Mouse (Mus musculus) forebrain, embryonic 10.5 days (tissue): ENCODE data around the gene Skap1. TPM values are rescaled to one million over a fixed set of nuclear protein-coding genes. Genes with fewer than 3 reads are reported as not detected.

Experiments used
- DNase-seq: peaks from one replicate; pipeline ENCODE4 v3.0.0-alpha.2; 2017; ENCODE audit warnings: low spot score; ENCODE audit errors: extremely low spot score
- H3K27ac ChIP-seq: fragments of 300-500 bp; sonication (generic); 2 replicates; pipeline ENCODE4 v1.5.1; 2016; ENCODE audit warnings: mild to moderate bottlenecking
- H3K27me3 ChIP-seq: fragments of 300-500 bp; sonication (generic); 2 replicates; pipeline ENCODE4 v1.6.1; 2016; ENCODE audit warnings: mild to moderate bottlenecking; ENCODE audit not compliant: poor library complexity, severe bottlenecking
- H3K36me3 ChIP-seq: fragments of 300-500 bp; sonication (generic); replicated peaks from 2 replicates; pipeline ENCODE4 v1.6.1; 2016; ENCODE audit warnings: mild to moderate bottlenecking, moderate library complexity
- H3K4me1 ChIP-seq: fragments of 300-500 bp; sonication (generic); 2 replicates; pipeline ENCODE4 v1.6.1; 2016
- H3K4me3 ChIP-seq: fragments of 300-500 bp; sonication (generic); 2 replicates; pipeline ENCODE4 v1.5.1; 2016; ENCODE audit warnings: mild to moderate bottlenecking, moderate library complexity
- H3K9me3 ChIP-seq: fragments of 300-500 bp; sonication (generic); 2 replicates; pipeline ENCODE4 v1.6.1; 2016; ENCODE audit warnings: mild to moderate bottlenecking, moderate library complexity
- WGBS: fragments of 180-500 bp; shearing (Covaris S2); methylation state at CpG from one replicate; pipeline ENCODE4 v1.1.7; 2016; 5-methylcytosine and 5-hydroxymethylcytosine counted together
- polyA plus RNA-seq: library from polyadenylated mRNA; unstranded; fragments of >200 nt; fragmentation: Nextera tagmentation; extraction: Ambion mirVana; gene quantifications from 2 replicates; pipeline ENCODE4 v1.2.1, GENCODE M21; 2016

The Skap1 gene
- 1.7 and 2.2 TPM in 2 replicates for polyA plus RNA-seq

- no peaks in the 10 kb centered on the region for H3K36me3 ChIP-seq
- peaks cover 74% of the 10 kb centered on the region for H3K4me1 ChIP-seq
- H3K9me3 ChIP-seq, result no peaks in the 10 kb centered on the region
- H3K4me3 ChIP-seq, result peak within 1 kb of the TSS; percentile 54
- DNase-seq, result peak; percentile 20
- peaks cover 52% of the 10 kb centered on the region for H3K27me3 ChIP-seq
- 5% methylated on average over 42 of the region's 42 CpGs for WGBS
- H3K27ac ChIP-seq, result peak within 1 kb of the TSS; percentile 76
These were observed at the start of gene Skap1 for GRCm38 (mm10) chr11:96463986-96464715. Gene Skap1 (plus strand): TSS chr11:96464593.

- no peak for DNase-seq
- 59% methylated on average over 5 of the region's 5 CpGs for WGBS
- Histone ChIP-seq H3K27ac (no peak overlapping the region), H3K4me3 (no peak overlapping the region), H3K9me3 (0 out of 2 replicates have a peak, but pooled peaks cover 3% of the 10 kb centered on the region), H3K36me3 (no peaks in the 10 kb centered on the region), H3K4me1 (peaks cover 8% of the 10 kb centered on the region; the same call in 1 of the 2 replicates), H3K27me3 (peaks cover 11% of the 10 kb centered on the region)
These were observed 43.3 kb upstream of the Skap1 start for GRCm38 (mm10) chr11:96421074-96421473.

GRCm38 (mm10) chr11:96421517-96422265 is 42.7 kb upstream of the Skap1 start:
- 0 out of 2 replicates have a peak, but pooled peaks cover 3% of the 10 kb centered on the region for H3K9me3 ChIP-seq
- H3K27me3 ChIP-seq, result peaks cover 10% of the 10 kb centered on the region
- H3K4me3 ChIP-seq, result no peak overlapping the region
- no peak for DNase-seq
- no peaks in the 10 kb centered on the region for H3K36me3 ChIP-seq
- WGBS, result 65% methylated on average over 11 of the region's 11 CpGs
- H3K4me1 ChIP-seq, result peaks cover 8% of the 10 kb centered on the region; the same call in 1 of the 2 replicates
- H3K27ac ChIP-seq, result no peak overlapping the region

GRCm38 (mm10) chr11:96425193-96425592 is 39.2 kb upstream of the Skap1 start:
- peaks cover 2% of the 10 kb centered on the region; the same call in 1 of the 2 replicates for H3K27me3 ChIP-seq
- 79% methylated on average over 6 of the region's 6 CpGs for WGBS
- H3K4me1 ChIP-seq, result peaks cover 8% of the 10 kb centered on the region; the same call in 1 of the 2 replicates

GRCm38 (mm10) chr11:96426191-96426590 is 38.2 kb upstream of the Skap1 start:
- 87% methylated on average over 6 of the region's 6 CpGs for WGBS
- H3K27ac ChIP-seq, result no peak overlapping the region
- no peak overlapping the region for H3K4me3 ChIP-seq
- no peak for DNase-seq
- no peaks in the 10 kb centered on the region for H3K36me3 ChIP-seq
- H3K27me3 ChIP-seq, result peaks cover 4% of the 10 kb centered on the region; the same call in 1 of the 2 replicates
- H3K4me1 ChIP-seq, result peaks cover 8% of the 10 kb centered on the region; the same call in 1 of the 2 replicates
- 0 out of 2 replicates have a peak, but pooled peaks cover 3% of the 10 kb centered on the region for H3K9me3 ChIP-seq

More at GRCm38 (mm10) chr11:96425193-96425592, 39.2 kb upstream of the Skap1 start:
- Histone ChIP-seq H3K4me3 (no peak overlapping the region), H3K36me3 (no peaks in the 10 kb centered on the region), H3K27ac (no peak overlapping the region), H3K9me3 (0 out of 2 replicates have a peak, but pooled peaks cover 3% of the 10 kb centered on the region)
- no peak for DNase-seq

- H3K36me3 ChIP-seq, result no peaks in the 10 kb centered on the region
- H3K4me1 ChIP-seq, result peaks cover 3% of the 10 kb centered on the region; the same call in 1 of the 2 replicates
- H3K4me3 ChIP-seq, result no peak overlapping the region
- 0 out of 2 replicates have a peak, but pooled peaks cover 3% of the 10 kb centered on the region for H3K9me3 ChIP-seq
- 57% methylated on average over 2 of the region's 2 CpGs for WGBS
- peaks cover 4% of the 10 kb centered on the region; the same call in 1 of the 2 replicates for H3K27me3 ChIP-seq
- DNase-seq, result no peak
- H3K27ac ChIP-seq, result no peak overlapping the region
These were observed 37.6 kb upstream of the Skap1 start for GRCm38 (mm10) chr11:96426805-96427204.

- H3K36me3 ChIP-seq, result no peaks in the 10 kb centered on the region
- no peak overlapping the region for H3K4me3 ChIP-seq
- DNase-seq, result no peak
- 0 out of 2 replicates have a peak, but pooled peaks cover 3% of the 10 kb centered on the region for H3K9me3 ChIP-seq
- no peaks in the 10 kb centered on the region for H3K4me1 ChIP-seq
- 92% methylated on average over 2 of the region's 2 CpGs for WGBS
- peaks cover 4% of the 10 kb centered on the region; the same call in 1 of the 2 replicates for H3K27me3 ChIP-seq
- no peak overlapping the region for H3K27ac ChIP-seq
These were observed 35.3 kb upstream of the Skap1 start for GRCm38 (mm10) chr11:96429062-96429461.

- no peaks in the 10 kb centered on the region for H3K4me1 ChIP-seq
- DNase-seq, result no peak
- no peak overlapping the region for H3K4me3 ChIP-seq
- H3K9me3 ChIP-seq, result 0 out of 2 replicates have a peak, but pooled peaks cover 2% of the 10 kb centered on the region
- 81% methylated on average over 5 of the region's 5 CpGs for WGBS
- peaks cover 4% of the 10 kb centered on the region; the same call in 1 of the 2 replicates for H3K27me3 ChIP-seq
- no peak overlapping the region for H3K27ac ChIP-seq
- H3K36me3 ChIP-seq, result no peaks in the 10 kb centered on the region
These were observed 34.5 kb upstream of the Skap1 start for GRCm38 (mm10) chr11:96429891-96430290.

- Histone ChIP-seq H3K4me3 (no peak overlapping the region), H3K9me3 (no peaks in the 10 kb centered on the region), H3K27me3 (peaks cover 4% of the 10 kb centered on the region; the same call in 1 of the 2 replicates), H3K4me1 (no peaks in the 10 kb centered on the region), H3K27ac (no peak overlapping the region), H3K36me3 (no peaks in the 10 kb centered on the region)
- 84% methylated on average over 9 of the region's 9 CpGs for WGBS
- DNase-seq, result no peak
These were observed 32.5 kb upstream of the Skap1 start for GRCm38 (mm10) chr11:96431871-96432270.

GRCm38 (mm10) chr11:96434888-96435287 is 29.5 kb upstream of the Skap1 start:
- Histone ChIP-seq H3K36me3 (no peaks in the 10 kb centered on the region), H3K27ac (no peak overlapping the region), H3K27me3 (peaks cover 26% of the 10 kb centered on the region), H3K9me3 (no peaks in the 10 kb centered on the region), H3K4me3 (no peak overlapping the region), H3K4me1 (peaks cover 9% of the 10 kb centered on the region)
- 83% methylated on average over 6 of the region's 6 CpGs for WGBS
- DNase-seq, result no peak

GRCm38 (mm10) chr11:96436525-96436924 is 27.9 kb upstream of the Skap1 start:
- 37% methylated on average over 7 of the region's 7 CpGs for WGBS
- Histone ChIP-seq H3K4me1 (peaks cover 9% of the 10 kb centered on the region), H3K36me3 (no peaks in the 10 kb centered on the region), H3K27me3 (peaks cover 26% of the 10 kb centered on the region), H3K9me3 (no peaks in the 10 kb centered on the region), H3K27ac (no peak overlapping the region), H3K4me3 (no peak overlapping the region)
- peak; percentile 23 for DNase-seq

- Histone ChIP-seq H3K9me3 (no peaks in the 10 kb centered on the region), H3K27ac (no peak overlapping the region), H3K4me3 (no peak overlapping the region), H3K36me3 (no peaks in the 10 kb centered on the region), H3K27me3 (peaks cover 26% of the 10 kb centered on the region), H3K4me1 (peaks cover 11% of the 10 kb centered on the region)
- 3% methylated on average over 7 of the region's 7 CpGs for WGBS
- peak; percentile 62 for DNase-seq
These were observed 25.6 kb upstream of the Skap1 start for GRCm38 (mm10) chr11:96438787-96439186.
